Mouse (Mus musculus): ENCODE measurements around the gene Fam83f.

- no peak for TF ChIP-seq CTCF (IDR thresholded peaks at IDR 0.05)
- TF ChIP-seq EP300 (IDR thresholded peaks at IDR 0.05): no peak
Measured at GRCm38 (mm10) chr15:80684786-80685602, 13.3 kb downstream of the Fam83f start.

Measured in lung, postnatal 0 days (tissue).